Mouse (Mus musculus): Measurements from ENCODE around the gene Suv39h2. TPM values are rescaled to one million over a fixed set of nuclear protein-coding genes. Genes with fewer than 3 reads are reported as not detected.

The Suv39h2 gene
- total and polyA plus RNA-seq, 3 experiments = 9.6 to 17.3 (median 11.4) TPM

GRCm38 (mm10) chr2:3444206-3444605 is 30.6 kb downstream of the Suv39h2 start:
- H3K36me3 ChIP-seq (replicated peaks in 1 of 2; ENCODE audit: control insufficient read depth in 1 of 2, insufficient read depth in 1 of 2, low read length in 1 of 2) = peaks cover 55 to 87% of the 10 kb centered on the region in 2 experiments

GRCm38 (mm10) chr2:3437956-3438355 is 36.9 kb downstream of the Suv39h2 start:
- H3K79me2 ChIP-seq (replicated peaks; ENCODE audit: control insufficient read depth, extremely low read depth, insufficient read depth, poor library complexity, severe bottlenecking) = no peaks in the 10 kb centered on the region
- no peak for TF ChIP-seq MEF2A (IDR thresholded peaks at IDR 0.05; ENCODE audit: borderline replicate concordance, low read depth, low read length)
- no peak overlapping the region for H3K4me3 ChIP-seq (replicated peaks in 1 of 3; ENCODE audit: low read depth in 2 of 3, low read length in 2 of 3, poor library complexity in 1 of 3)
- H3K27ac ChIP-seq (ENCODE audit: insufficient read depth, low read depth) = no peak overlapping the region
- H3K9me3 ChIP-seq (replicated peaks; ENCODE audit: low read length) = no peaks in the 10 kb centered on the region
- peaks cover 34 to 68% of the 10 kb centered on the region in 2 experiments for H3K36me3 ChIP-seq (replicated peaks in 1 of 2; ENCODE audit: control insufficient read depth in 1 of 2, insufficient read depth in 1 of 2, low read length in 1 of 2)
- no peaks in the 10 kb centered on the region for H3K4me1 ChIP-seq (ENCODE audit: control insufficient read depth in 1 of 2, insufficient read depth in 2 of 2)
- no peak overlapping the region for H3K9ac ChIP-seq (ENCODE audit: insufficient read depth, low read depth)
- dilution Hi-C loops (cut with MboI; ENCODE audit: extremely low pct_ligation_motif_present, extremely low pct_unique_long_range_greater_than_20kb, low sequenced_read_pairs) (no loop called here), in situ Hi-C loops (cut with MboI; ENCODE audit: low pct_ligation_motif_present, low pct_unique_long_range_greater_than_20kb, low sequenced_read_pairs) (no loop called here)
- no peak for DNase-seq (ENCODE audit: extremely low read depth)
- no peaks in the 10 kb centered on the region for H3K27me3 ChIP-seq (replicated peaks)
- no peak overlapping the region for H3K4me2 ChIP-seq (ENCODE audit: insufficient read depth, low read depth, poor library complexity, severe bottlenecking)

More at GRCm38 (mm10) chr2:3444206-3444605, 30.6 kb downstream of the Suv39h2 start:
- dilution Hi-C loops (cut with MboI; ENCODE audit: extremely low pct_ligation_motif_present, extremely low pct_unique_long_range_greater_than_20kb, low sequenced_read_pairs) = no loop called here
- in situ Hi-C loops (cut with MboI; ENCODE audit: low pct_ligation_motif_present, low pct_unique_long_range_greater_than_20kb, low sequenced_read_pairs) = no loop called here
- no peaks in the 10 kb centered on the region for H3K79me2 ChIP-seq (replicated peaks; ENCODE audit: control insufficient read depth, extremely low read depth, insufficient read depth, poor library complexity, severe bottlenecking)
- no peaks in the 10 kb centered on the region for H3K27me3 ChIP-seq (replicated peaks)
- no peak overlapping the region for H3K27ac ChIP-seq (ENCODE audit: insufficient read depth, low read depth)
- TF ChIP-seq ZKSCAN1 (IDR thresholded peaks at IDR 0.05; ENCODE audit: borderline replicate concordance, low read depth, low read length) (no peak), UBTF (IDR thresholded peaks at IDR 0.05; ENCODE audit: low read depth, low read length) (no peak), MXI1 (IDR thresholded peaks at IDR 0.05; ENCODE audit: low read depth, low read length) (no peak), PAX5 (IDR thresholded peaks at IDR 0.05; ENCODE audit: low read length) (no peak), ETS1 (conservative IDR thresholded peaks at IDR 0.05; ENCODE audit: low read depth, low read length) (no peak), JUND (conservative IDR thresholded peaks at IDR 0.05; ENCODE audit: low read depth, low read length) (no peak), USF1 (IDR thresholded peaks at IDR 0.05; ENCODE audit: low read depth, low read length) (no peak), MAZ (IDR thresholded peaks at IDR 0.05; ENCODE audit: low read depth, low read length) (no peak), ELF1 (IDR thresholded peaks at IDR 0.05; ENCODE audit: low read depth, low read length) (no peak), SIN3A (IDR thresholded peaks at IDR 0.05; ENCODE audit: low read length) (no peak), RAD21 (IDR thresholded peaks at IDR 0.05; ENCODE audit: low read depth, low read length) (no peak), ZC3H11A (IDR thresholded peaks at IDR 0.05; ENCODE audit: low read depth, low read length) (no peak), TCF12 (IDR thresholded peaks at IDR 0.05; ENCODE audit: low read depth, low read length) (no peak), USF2 (conservative IDR thresholded peaks at IDR 0.05; ENCODE audit: low read depth, low read length) (no peak), GABPA (IDR thresholded peaks at IDR 0.05; ENCODE audit: insufficient replicate concordance, low read depth, low read length) (no peak), ZMIZ1 (IDR thresholded peaks at IDR 0.05; ENCODE audit: low read depth, low read length) (no peak), MAFK (IDR thresholded peaks at IDR 0.05; ENCODE audit: insufficient replicate concordance, low read length) (no peak), POLR2AphosphoS2 (IDR thresholded peaks at IDR 0.05; ENCODE audit: low read depth, low read length) (no peak), E2F4 (IDR thresholded peaks at IDR 0.05; ENCODE audit: insufficient replicate concordance, low read depth, low read length) (no peak), CHD2 (IDR thresholded peaks at IDR 0.05; ENCODE audit: low read length) (no peak)
- peaks cover 0 to 17% of the 10 kb centered on the region in 2 experiments; a peak in 2 of 4 replicates for H3K4me1 ChIP-seq (ENCODE audit: control insufficient read depth in 1 of 2, insufficient read depth in 2 of 2)
- DNase-seq (ENCODE audit: extremely low read depth) = no peak
- no peaks in the 10 kb centered on the region for H3K9me3 ChIP-seq (replicated peaks; ENCODE audit: low read length)
- no peak overlapping the region for H3K4me2 ChIP-seq (ENCODE audit: insufficient read depth, low read depth, poor library complexity, severe bottlenecking)
- H3K9ac ChIP-seq (ENCODE audit: insufficient read depth, low read depth) = no peak overlapping the region
- H3K4me3 ChIP-seq (replicated peaks in 1 of 3; ENCODE audit: low read depth in 2 of 3, low read length in 2 of 3, poor library complexity in 1 of 3) = no peak overlapping the region

Data from CH12.LX (cell line).